Mouse (Mus musculus): Measurements from ENCODE around the gene Nfatc4. TPM values are rescaled to one million over a fixed set of nuclear protein-coding genes. Genes with fewer than 3 reads are reported as not detected.

The Nfatc4 gene
- polyA plus RNA-seq, 1 experiment from 2014 or later, result 66.1 TPM

DNA sequence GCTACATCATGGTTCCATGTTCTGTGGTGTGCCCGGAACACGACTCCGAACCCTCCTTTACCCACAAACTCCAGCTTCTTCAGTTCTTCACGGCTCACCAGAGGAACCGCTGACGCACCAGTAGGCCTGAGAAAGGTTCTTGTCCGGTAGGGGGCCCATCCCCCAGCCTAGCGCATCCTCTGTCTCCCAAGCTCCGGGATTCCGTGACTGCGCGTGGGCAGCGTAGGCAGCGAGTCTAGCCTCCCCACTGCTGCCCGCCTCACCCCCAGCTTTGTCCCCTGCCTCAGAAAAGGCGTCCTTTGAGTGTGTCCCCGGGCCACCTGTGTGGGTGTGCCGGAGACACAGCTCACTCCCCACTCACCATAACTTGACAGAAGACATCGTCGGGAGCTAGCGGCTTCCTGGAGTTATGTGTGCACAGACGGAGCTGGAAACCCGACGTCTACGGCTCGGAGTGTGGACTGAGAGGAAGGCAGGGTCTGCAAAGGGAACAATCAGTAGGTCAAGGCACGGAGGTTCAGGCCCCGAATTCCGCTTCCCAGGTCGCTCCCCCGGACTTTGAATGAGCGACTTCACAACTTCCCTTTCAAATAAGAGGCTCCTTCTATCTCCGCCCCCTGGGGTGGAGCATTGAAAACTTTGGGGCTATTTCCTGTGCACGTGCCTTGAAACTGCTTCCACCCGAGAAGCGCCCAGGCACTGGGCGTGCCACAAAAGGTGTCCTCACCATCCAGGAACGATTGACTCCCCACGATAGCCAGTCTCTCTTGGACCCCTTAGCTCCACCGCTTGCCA lies 34.5 kb upstream of the Nfatc4 start, which contains the start of gene Ripk3:
Ripk3 (minus strand) TSS at position 610 of the 795 bp plus-strand sequence.
- peak within 1 kb of the TSS; percentile 44 for H3K4me3 ChIP-seq (ENCODE audit: low read depth, low read length)
- H3K9ac ChIP-seq, result peak within 1 kb of the TSS; percentile 46
- peak; percentile 79 for DNase-seq
- 4% methylated on average over 40 of the region's 40 CpGs for WGBS
- peak; percentile 20; the same call in 1 of the 2 replicates for TF ChIP-seq CTCF (IDR thresholded peaks at IDR 0.05; ENCODE audit: low read depth)
- H3K36me3 ChIP-seq (ENCODE audit: insufficient read depth), result no peaks in the 10 kb centered on the region
- ATAC-seq (ENCODE audit: insufficient read depth), result peak; percentile 33; the same call in 1 of the 2 replicates
- H3K9me3 ChIP-seq (ENCODE audit: low read depth, low read length), result no peaks in the 10 kb centered on the region
- H3K27ac ChIP-seq (ENCODE audit: low read depth), result no peak within 1 kb of the TSS
- peaks cover 18% of the 10 kb centered on the region; the same call in 1 of the 2 replicates for H3K27me3 ChIP-seq (ENCODE audit: insufficient read depth, low read length)
- H3K4me2 ChIP-seq, result peak within 1 kb of the TSS; percentile 85
- H3K4me1 ChIP-seq (ENCODE audit: insufficient read depth), result peaks cover 8% of the 10 kb centered on the region; the same call in 1 of the 2 replicates

DNA sequence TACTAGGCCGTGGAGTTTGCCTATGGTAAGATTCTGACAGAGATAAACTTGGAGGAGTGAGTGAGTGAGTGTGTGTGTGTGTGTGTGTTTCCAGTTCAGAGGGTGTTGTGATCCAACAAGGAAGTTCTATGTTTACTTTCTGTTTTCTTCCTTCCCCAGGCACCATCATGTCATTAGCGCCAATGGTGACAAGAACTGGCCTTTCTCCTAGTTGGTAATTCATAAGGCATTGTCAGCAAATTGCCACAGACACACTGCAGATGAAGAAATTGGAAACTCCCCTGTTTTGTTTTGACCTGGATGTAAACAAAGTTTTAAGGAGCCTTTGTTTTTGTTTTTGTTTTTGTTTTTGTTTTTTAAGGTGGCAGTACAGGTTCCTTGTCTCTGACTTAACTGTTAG lies 29.5 kb upstream of the Nfatc4 start:
- ATAC-seq (ENCODE audit: insufficient read depth) (no peak), DNase-seq (peak; percentile 27)
- Histone ChIP-seq H3K4me1 (ENCODE audit: insufficient read depth) (peaks cover 8% of the 10 kb centered on the region; the same call in 1 of the 2 replicates), H3K9me3 (ENCODE audit: low read depth, low read length) (no peaks in the 10 kb centered on the region), H3K4me2 (no peak overlapping the region), H3K4me3 (ENCODE audit: low read depth, low read length) (no peak overlapping the region), H3K27me3 (ENCODE audit: insufficient read depth, low read length) (peaks cover 3% of the 10 kb centered on the region; the same call in 1 of the 2 replicates), H3K9ac (no peak overlapping the region), H3K36me3 (ENCODE audit: insufficient read depth) (no peaks in the 10 kb centered on the region), H3K27ac (ENCODE audit: low read depth) (peak overlapping the region; percentile 30; the same call in 1 of the 2 replicates)
- TF ChIP-seq CTCF (IDR thresholded peaks at IDR 0.05; ENCODE audit: low read depth), result no peak
- WGBS, result 49% methylated on average over 2 of the region's 2 CpGs

DNA sequence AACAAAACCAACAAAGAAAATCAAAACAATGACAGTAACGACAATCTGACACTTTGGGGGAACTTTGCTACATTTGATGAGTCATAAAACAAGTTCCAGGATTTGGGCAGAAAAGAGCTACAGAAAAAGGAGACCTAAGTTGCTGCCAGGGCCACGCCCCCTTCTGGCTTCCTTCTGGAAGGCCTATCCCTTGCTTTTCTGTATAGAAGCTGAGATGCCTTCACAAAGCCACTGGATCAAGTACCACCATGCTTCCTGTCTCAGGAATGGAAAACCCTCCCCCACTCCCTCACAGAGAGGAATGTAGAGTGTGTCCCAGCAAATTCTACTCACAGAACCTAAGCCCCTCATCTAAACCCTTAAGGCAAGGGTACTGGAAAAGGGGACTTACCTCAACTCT lies 29.0 kb upstream of the Nfatc4 start:
- 56% methylated on average over 2 of the region's 2 CpGs for WGBS
- H3K9me3 ChIP-seq (ENCODE audit: low read depth, low read length), result no peaks in the 10 kb centered on the region
- DNase-seq (peak; percentile 56), ATAC-seq (ENCODE audit: insufficient read depth) (no peak)
- no peak overlapping the region for H3K27ac ChIP-seq (ENCODE audit: low read depth)
- H3K4me3 ChIP-seq (ENCODE audit: low read depth, low read length), result no peak overlapping the region
- H3K4me2 ChIP-seq, result no peak overlapping the region
- no peaks in the 10 kb centered on the region for H3K27me3 ChIP-seq (ENCODE audit: insufficient read depth, low read length)
- no peak for TF ChIP-seq CTCF (IDR thresholded peaks at IDR 0.05; ENCODE audit: low read depth)
- no peaks in the 10 kb centered on the region for H3K36me3 ChIP-seq (ENCODE audit: insufficient read depth)
- H3K9ac ChIP-seq, result no peak overlapping the region
- H3K4me1 ChIP-seq (ENCODE audit: insufficient read depth), result peaks cover 4% of the 10 kb centered on the region; the same call in 1 of the 2 replicates

DNA sequence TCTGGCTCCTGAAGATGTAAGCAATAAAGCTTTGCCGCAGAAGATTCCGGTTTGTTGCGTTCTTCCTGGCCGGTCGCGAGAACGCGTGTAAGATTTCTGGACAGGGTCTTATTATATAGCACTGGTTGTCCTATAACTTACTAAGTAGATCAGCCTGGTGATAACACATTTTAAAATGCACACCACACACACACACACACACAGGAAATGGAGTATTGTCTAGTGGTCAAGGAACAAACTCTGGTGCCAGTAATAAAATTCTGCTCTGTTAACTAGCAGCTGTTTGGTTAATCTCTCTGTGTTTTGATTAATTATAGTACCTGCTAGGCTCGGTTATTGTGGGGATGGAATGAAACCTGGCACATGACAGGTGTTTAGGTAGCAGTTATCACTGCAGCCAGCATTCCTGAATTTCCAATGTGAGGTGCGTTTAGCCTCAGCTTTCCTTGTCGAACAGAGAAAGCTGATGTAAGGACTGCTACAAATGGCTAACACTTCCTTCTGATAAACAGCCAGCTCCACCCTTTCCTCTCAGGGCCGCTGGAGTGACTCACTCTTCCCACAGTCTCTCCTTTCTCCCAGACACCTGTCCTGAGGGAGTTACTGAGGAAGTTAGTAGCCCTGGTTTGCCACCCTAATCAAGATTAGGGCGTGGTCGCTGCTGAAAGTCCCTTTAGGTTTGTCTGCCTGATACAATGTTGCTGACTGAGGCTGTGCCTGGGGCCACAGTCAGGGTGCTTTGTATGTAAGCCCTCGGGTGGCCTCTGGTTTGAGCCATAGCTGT lies 27.4 kb upstream of the Nfatc4 start:
- Histone ChIP-seq H3K4me2 (no peak overlapping the region), H3K9ac (no peak overlapping the region), H3K36me3 (ENCODE audit: insufficient read depth) (no peaks in the 10 kb centered on the region), H3K9me3 (ENCODE audit: low read depth, low read length) (no peaks in the 10 kb centered on the region), H3K27ac (ENCODE audit: low read depth) (peak overlapping the region; percentile 9; the same call in 1 of the 2 replicates), H3K4me1 (ENCODE audit: insufficient read depth) (peaks cover 4% of the 10 kb centered on the region; the same call in 1 of the 2 replicates), H3K4me3 (ENCODE audit: low read depth, low read length) (no peak overlapping the region), H3K27me3 (ENCODE audit: insufficient read depth, low read length) (no peaks in the 10 kb centered on the region)
- TF ChIP-seq CTCF (IDR thresholded peaks at IDR 0.05; ENCODE audit: low read depth), result no peak
- peak; percentile 35 for DNase-seq
- 67% methylated on average over 15 of the region's 15 CpGs for WGBS
- no peak for ATAC-seq (ENCODE audit: insufficient read depth)

DNA sequence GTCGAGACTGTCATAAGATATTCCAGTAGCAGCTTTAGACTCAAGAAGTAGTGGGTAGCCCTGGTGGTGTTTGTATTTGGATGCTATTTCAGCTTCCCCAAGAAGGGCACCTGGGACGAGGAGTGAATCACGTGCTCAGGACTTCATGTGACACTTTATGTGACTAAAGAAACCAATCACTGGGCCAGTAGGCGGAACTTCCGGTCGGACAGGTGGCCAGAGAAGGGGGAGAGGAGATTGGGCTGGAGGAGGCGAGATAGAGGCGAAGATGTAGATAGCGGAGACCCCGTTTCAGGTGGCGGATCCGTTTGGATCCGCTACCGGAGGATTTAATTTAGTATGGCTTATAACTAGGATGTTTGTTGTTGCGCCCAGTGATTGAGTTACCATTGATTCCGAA lies 8.1 kb upstream of the Nfatc4 start:
- no peaks in the 10 kb centered on the region for H3K4me1 ChIP-seq (ENCODE audit: insufficient read depth)
- DNase-seq (peak; percentile 81), ATAC-seq (ENCODE audit: insufficient read depth) (peak; percentile 74)
- no peak for TF ChIP-seq CTCF (IDR thresholded peaks at IDR 0.05; ENCODE audit: low read depth)
- peak overlapping the region; percentile 49 for H3K9ac ChIP-seq
- H3K9me3 ChIP-seq (ENCODE audit: low read depth, low read length), result no peaks in the 10 kb centered on the region
- H3K27ac ChIP-seq (ENCODE audit: low read depth), result no peak overlapping the region
- no peaks in the 10 kb centered on the region for H3K27me3 ChIP-seq (ENCODE audit: insufficient read depth, low read length)
- peak overlapping the region; percentile 45 for H3K4me3 ChIP-seq (ENCODE audit: low read depth, low read length)
- H3K4me2 ChIP-seq, result peak overlapping the region; percentile 70
- WGBS, result 12% methylated on average over 16 of the region's 16 CpGs
- H3K36me3 ChIP-seq (ENCODE audit: insufficient read depth), result no peaks in the 10 kb centered on the region

DNA sequence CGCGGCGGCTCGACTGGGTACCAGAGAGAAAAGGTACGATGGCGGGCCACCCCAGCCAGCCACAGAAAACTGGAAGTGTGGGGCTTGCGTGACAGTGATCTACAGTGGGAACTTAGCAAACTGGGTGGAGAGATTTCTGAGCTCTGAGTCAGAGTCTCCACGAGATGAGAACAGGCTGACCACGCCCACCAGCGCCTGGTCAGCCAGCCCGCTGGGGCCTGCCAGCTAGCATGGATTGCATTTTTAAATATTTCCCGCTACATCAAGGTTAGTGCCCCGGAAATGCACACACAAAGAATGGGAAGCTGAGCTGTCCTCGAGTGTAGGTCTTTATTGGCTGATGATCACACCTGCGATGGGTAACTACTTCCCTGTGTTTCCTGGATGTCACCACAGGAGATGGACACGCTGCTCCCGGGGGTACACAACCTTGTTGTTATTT lies 7.6 kb upstream of the Nfatc4 start:
- Histone ChIP-seq H3K9me3 (ENCODE audit: low read depth, low read length) (no peaks in the 10 kb centered on the region), H3K4me2 (peak overlapping the region; percentile 70), H3K27ac (ENCODE audit: low read depth) (no peak overlapping the region), H3K36me3 (ENCODE audit: insufficient read depth) (no peaks in the 10 kb centered on the region), H3K4me3 (ENCODE audit: low read depth, low read length) (peak overlapping the region; percentile 45), H3K9ac (peak overlapping the region; percentile 49), H3K27me3 (ENCODE audit: insufficient read depth, low read length) (no peaks in the 10 kb centered on the region), H3K4me1 (ENCODE audit: insufficient read depth) (no peaks in the 10 kb centered on the region)
- peak; percentile 78 for ATAC-seq (ENCODE audit: insufficient read depth)
- 19% methylated on average over 17 of the region's 17 CpGs for WGBS
- peak; percentile 82 for DNase-seq
- TF ChIP-seq CTCF (IDR thresholded peaks at IDR 0.05; ENCODE audit: low read depth), result no peak
